Mouse (Mus musculus) gastrocnemius, adult 8-10 months (tissue): ENCODE results near the gene Snw1. TPM values are rescaled to one million over a fixed set of nuclear protein-coding genes. Genes with fewer than 3 reads are reported as not detected.
"Not testable (repeated sequence)": the region's sequence is repeated elsewhere in the genome, so short reads cannot be mapped to it uniquely, and the experiment has no call there.

Source experiments
- DNase-seq, 2 experiments: peaks; one replicate each; pipeline ENCODE4 v3.0.0; 2022; ENCODE audit warnings: low spot score in 2 of 2
- total RNA-seq, 4 experiments: library from RNA; stranded (reverse); gene quantifications; 2 replicates each; pipeline ENCODE4 v1.2.4; 2022

Gene Snw1
- 10 to 100 TPM; 46.5 to 56.6 (median 52.5) TPM for total RNA-seq

DNA sequence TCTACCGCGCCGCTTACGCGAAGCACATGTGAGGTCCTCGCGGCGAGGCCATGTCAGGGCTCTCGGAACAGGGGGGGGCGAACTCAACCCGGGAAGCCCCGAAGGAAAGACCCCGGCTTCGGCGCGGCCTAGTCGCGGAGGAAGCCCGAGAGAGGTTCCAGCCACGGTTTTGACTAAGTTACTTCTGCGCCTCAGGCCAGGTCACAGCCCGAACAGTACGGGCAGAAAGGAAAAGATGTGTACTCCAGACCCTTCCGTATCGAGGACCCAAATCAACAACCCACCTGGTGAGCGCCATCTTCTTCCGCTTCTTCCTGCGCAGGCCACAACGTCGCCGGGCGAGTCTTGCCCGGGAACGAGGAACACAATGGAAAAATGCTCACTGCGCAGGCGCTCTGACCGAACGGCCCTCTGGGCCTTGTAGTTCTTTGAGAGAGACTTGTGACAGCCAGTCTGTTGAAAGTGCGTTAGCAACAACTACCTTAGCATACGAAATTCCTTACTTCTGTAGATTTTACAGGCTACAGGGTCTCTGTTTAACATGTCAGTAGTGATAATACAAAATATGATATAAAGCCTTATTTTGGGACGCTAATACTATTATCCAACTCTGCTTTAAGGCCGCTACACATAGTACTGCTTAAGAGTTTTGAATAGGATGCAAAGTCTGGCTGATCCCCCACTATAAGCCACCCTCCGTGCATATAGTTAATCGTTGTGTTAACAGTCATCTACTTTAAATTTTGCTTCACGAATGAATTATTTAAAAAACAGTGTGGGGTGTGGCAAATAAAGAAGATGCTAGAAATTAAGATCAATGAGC lies at the start of gene Snw1:
Gene Snw1, minus strand, starts transcription at position 311 of the 823 bp plus-strand sequence.
- peak; percentile 83 to 92 for DNase-seq

- DNase-seq: not testable (repeated sequence)
These were observed 47.5 kb upstream of the Snw1 start for GRCm38 (mm10) chr12:87519616-87520015.

DNA sequence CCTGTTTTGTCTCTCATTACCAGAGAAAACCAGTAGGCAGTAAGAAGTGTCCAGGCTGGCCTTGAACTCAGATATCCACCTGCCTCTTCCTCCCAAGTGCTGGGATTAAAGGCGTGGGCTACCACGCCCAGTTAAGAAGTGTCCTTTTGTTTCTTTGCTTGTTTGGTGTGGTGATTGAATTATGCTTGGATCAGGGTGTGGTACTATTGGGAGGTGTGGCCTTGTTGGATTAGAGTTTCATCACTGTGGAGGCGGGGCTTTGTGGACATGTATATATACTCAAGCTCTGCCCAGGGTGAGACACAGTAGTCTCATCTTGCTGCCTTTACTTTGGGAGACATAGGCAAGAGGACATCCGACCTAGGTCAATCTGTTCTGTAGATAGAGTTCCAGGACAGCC lies 41.9 kb upstream of the Snw1 start, which contains the start of gene Gm8300:
Gene Gm8300, plus strand, starts transcription at position 301 of the 400 bp plus-strand sequence.
- DNase-seq: not testable (repeated sequence)

- not testable (repeated sequence) for DNase-seq
These were observed 22.3 kb upstream of the Snw1 start, which contains the start of gene Gm5788 for GRCm38 (mm10) chr12:87494421-87494820. Gm5788 (plus strand) TSS chr12:87494721.

DNA sequence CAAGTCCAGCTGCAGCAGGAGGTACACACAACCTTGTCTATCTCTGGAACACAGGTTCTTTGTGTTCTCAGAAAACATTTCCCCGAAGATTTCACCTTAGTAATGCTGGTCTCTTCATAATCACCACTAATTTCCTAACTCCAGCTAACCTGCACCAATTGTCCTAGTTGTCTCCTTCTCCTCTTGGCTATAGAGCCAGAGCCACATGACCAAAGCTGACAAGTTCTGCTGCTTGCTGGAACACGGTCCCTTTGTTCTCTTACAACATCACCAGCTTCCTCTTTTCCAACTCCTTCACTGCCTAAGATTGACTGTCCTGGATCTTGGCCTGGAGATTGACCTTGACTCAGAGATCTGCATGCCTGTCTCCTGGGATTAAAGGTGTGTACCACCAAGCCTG lies 16.6 kb upstream of the Snw1 start:
- DNase-seq: not testable (repeated sequence)

DNA sequence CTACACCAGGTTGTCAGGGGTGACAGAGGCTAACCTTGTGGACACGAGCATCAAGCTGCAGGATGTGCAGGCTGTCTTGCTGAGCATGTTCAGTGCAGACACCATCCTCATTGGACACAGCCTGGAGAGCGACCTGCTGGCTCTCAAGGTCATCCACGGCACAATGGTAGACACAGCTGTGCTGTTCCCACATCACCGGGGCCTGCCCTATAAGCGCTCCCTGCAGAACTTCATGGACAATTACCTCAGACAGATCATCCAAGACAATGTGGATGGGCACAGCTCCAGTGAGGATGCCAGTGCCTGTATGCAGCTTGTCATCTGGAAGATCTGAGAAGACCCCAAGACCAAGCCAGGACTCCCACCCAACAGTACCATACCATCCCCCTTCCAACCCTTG lies 10.4 kb upstream of the Snw1 start:
- DNase-seq: not testable (repeated sequence)

GRCm38 (mm10) chr12:87474756-87475155 lies 2.7 kb upstream of the Snw1 start:
- DNase-seq: no peak

DNA sequence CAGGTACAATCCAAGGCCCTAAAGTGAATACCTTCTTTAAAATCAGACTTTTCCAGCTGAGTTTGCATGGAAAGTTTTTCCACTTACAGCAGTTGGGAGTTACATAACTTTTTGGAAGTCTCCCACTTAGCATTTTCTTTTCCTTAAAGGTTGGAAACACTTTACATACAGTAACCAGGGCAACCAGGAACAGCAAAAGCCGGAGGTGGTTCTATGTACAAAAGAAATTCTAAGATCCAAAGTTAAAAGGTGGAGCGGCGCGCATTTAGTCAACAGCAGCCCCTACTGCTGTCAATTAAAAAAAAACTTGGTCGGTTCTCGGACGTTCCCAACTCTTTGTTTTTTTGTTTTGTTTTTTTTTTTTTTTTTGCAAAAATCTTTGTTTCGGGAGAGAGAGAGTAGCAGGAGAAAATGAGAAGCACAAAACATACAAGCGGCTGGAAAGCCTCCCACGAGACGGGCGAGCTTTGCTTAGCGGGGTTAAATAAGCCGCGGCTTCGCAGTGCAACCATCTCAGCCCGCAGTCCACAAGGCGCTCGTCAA lies 582 bp downstream of the Snw1 start:
- no peak for DNase-seq

DNA sequence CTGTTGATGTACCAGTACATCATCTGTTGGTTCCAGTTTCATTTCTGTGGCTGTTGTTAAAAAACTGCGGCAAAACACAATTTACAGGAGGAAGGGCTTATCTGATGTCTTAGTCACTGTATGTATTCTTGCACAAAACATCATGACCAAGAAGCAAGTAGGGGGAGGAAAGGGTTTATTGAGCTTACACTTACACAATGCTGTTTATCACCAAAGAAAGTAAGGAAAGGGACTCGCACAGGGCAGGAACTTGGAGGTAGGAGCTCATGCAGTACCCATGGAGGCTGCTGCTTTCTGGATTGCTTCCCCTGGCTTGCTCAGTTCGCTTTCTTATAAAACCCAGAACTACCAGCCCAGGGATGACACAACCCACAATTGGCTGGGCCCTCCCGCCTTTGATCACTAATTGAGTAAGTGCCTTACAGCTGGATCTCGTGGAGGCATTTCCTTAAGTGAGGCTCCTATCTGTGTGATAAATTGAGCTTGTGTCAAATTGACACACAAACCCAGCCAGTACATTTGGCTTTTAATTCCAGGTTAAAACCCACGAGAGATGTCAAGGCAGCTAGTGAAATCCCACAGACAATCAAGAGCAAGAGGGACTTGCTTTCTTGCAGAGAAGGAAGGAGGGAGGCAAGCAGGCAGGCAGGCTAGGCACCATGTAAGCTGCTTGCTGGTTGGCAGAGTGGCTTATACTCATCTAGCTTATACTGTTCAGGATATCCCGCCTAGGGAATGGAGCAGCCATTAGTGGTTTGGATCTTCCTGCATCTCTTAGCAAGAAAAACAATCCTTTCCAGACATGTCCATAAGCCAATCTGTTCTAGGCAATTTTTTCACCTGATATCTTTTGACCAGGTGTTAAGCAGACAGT lies 1.6 kb downstream of the Snw1 start:
- DNase-seq: no peak

GRCm38 (mm10) chr12:87464678-87465297 lies 7.3 kb downstream of the Snw1 start:
- DNase-seq: no peak

DNA sequence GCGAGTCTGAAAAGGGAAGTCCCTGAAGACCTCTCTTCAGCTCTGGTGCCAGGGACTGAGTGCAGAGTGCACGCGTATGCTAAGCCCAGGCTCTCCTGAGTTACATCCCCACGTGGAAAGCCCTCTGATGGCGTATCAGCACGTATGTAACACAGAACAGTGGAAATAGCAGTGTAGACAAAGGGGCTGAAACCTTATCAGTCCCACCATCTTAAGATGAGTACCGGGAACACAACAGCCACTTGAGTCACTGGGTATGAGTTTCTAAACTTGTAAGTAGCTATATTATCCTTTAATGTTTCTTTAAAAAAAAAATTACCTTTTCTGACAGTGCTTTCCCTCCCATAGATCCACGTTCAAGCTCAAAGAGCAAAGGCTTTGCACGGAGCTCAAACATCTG lies 22.6 kb downstream of the Snw1 start:
- DNase-seq: no peak

GRCm38 (mm10) chr12:87444211-87444610 lies 27.9 kb downstream of the Snw1 start:
- no peak for DNase-seq

- peak; percentile 80 to 81 for DNase-seq
These were observed 28.4 kb downstream of the Snw1 start, which contains the start of the genes Slirp and Alkbh1 for GRCm38 (mm10) chr12:87443700-87444122. Slirp (plus strand) TSS chr12:87443896. Alkbh1 (minus strand) TSS chr12:87444017.

- DNase-seq: no peak
These were observed 28.9 kb downstream of the Snw1 start for GRCm38 (mm10) chr12:87443115-87443699.

GRCm38 (mm10) chr12:87442177-87443114 lies 29.6 kb downstream of the Snw1 start:
- DNase-seq: no peak

DNA sequence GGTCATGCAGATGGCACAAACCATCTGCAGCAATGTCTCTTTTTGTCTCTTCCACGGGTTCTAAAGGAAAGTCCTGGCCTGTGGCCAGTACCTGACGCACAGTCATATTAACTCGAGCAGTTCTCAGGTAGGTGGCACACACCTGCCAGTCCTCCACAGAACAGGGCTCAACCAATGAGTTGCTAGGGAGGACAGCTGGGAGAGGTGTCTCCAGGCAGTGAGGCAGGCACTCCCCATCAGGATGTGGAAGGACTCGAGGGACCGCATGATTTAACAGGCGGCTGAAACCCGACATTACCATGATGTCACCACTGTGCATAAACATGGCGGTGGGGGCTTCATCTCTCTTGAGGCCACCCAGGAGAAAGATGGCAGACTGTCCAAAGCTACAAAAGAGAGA lies 43.2 kb downstream of the Snw1 start:
- no peak for DNase-seq

- no peak for DNase-seq
These were observed 43.8 kb downstream of the Snw1 start for GRCm38 (mm10) chr12:87428295-87428694.

GRCm38 (mm10) chr12:87426354-87427031 lies 45.6 kb downstream of the Snw1 start:
- no peak for DNase-seq

DNA sequence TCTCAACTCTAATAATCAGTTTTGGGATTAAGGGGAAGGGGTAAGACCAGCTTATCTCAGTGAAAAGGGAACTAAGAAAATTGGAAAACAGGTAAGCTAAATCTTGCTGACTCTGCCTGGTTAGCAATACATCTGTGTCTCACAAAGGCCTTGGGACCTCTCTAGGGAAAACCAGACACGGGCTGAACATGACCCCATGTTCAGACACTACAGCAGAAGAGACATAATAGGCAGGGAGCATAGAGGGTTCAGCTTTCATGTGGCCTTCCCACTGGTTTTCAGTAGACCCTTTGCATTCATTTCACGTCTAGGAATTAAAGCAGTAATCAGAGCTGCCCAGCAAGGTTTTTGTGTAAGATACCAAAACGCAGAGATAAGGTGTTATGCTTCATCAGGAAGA lies 47.6 kb downstream of the Snw1 start:
- DNase-seq: no peak
